Mouse (Mus musculus): ENCODE measurements around the gene Adam8. TPM values are rescaled to one million over a fixed set of nuclear protein-coding genes. Genes with fewer than 3 reads are reported as not detected.

Adam8 gene
- total RNA-seq, 4 experiments from 2014 or later: 0.22 to 0.54 (median 0.39) TPM; not detected in 1

DNA sequence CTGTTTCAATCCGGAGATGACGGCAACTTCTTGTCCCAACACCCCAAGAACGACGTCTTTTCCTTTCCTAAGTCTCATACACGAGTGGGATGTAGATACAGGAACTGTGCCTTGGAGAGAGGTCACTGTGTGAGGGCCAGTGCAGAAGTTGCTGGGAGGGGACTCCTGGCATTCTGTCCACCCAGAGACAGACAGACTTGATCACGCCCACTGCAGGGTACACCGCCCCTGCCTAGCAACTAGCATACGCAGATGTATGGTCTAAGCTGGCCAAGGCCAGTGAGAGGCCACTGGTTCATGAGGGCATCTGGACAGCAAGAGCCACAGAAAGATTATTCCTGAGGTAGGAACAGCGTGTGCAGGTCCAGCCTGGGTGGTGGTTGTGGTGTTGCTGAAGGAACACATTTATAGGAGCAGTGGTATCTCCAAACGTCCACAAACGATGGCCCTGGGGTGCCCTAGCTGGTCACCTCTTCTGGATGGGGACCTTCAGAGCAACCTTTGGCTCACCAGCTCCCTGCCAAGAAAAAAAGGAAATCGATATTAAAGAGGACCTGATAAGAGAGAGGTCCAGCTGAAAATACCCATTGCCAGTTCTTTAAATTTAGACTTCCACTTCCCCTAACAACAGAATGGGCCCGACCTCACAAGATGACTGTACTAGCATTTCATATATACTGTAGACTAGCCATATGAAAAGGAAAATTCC is 13.2 kb downstream of the Adam8 start:
- no peak for DNase-seq (ENCODE audit: low spot score in 2 of 2)

DNA sequence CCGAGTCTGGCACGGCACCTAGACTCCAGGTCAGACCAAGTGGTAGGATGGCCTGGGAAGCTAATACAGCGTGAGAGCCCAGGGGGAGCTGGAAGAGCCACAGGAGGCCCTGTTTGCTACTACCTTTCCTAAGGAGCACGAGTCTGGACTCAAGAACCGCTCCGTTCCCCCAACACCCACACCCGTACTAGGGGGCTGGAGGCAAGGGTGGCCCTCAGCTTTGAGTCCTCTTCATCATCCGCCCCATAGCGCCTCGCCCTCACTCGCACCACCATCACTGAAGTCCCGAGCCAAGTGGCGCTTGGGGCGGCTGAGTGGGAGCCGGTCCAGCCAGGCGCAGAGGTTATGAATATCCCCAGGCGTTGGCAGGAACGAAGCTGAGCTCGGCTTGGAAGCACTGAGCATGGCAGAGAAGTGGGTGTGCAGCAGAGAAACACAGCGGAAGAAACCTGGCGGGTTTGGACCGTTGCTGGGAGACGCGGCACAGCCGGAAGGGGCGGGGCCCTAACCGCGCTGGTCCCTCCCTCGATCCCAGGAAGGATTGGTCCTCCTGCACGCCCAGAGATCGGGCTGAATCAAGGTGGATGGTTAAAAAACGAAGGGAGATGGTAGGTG is 14.0 kb downstream of the Adam8 start, which contains the start of gene 6430531B16Rik:
TSS of gene 6430531B16Rik (minus strand) at position 478 of the 615 bp plus-strand sequence.
- DNase-seq (ENCODE audit: low spot score in 2 of 2): peak; percentile 43 to 76

DNA sequence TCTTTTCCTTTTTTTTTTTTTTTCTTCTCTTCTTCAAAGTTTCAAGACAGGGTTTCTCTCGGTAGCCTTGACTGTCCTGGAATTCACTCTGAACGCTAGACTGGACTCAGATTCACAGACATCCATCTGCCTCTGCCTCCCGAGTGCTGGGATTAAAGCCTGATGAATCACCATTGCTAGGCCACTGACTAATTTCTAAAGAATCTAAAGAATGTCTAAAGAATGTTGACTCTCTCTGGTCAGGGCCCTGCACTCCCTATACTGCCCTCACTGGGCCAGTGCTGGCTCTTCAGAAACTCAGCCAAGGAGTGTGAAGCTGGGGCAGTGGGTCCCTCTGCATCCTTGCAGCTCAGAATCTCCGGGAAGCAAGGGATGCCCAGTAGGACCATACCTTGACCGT is 16.9 kb downstream of the Adam8 start:
- no peak for DNase-seq (ENCODE audit: low spot score in 2 of 2)

- no peak for DNase-seq (ENCODE audit: low spot score in 2 of 2)
These were observed 18.1 kb downstream of the Adam8 start for GRCm38 (mm10) chr7:139974307-139974706.

DNA sequence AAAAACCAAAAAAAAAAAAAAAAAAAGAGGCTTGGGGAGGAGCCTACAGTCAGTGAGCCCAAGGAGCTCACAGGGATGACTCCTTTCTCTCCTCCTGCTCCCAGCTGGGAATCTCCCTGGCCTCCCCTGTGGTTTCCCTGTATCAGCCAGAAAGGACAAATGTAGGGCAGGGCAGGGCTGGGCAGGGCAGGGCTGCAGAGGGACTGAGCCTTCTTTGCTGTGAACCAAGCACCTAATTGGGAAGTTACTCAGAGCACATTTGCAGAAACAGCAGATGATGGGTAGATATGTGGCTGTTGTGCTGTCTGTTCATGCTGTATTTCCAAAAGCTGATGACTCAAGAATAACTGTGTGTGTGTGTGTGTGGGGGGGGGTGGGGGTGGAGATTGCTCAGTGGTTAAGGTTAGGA is 19.4 kb downstream of the Adam8 start:
- no peak for DNase-seq (ENCODE audit: low spot score in 2 of 2)

DNA sequence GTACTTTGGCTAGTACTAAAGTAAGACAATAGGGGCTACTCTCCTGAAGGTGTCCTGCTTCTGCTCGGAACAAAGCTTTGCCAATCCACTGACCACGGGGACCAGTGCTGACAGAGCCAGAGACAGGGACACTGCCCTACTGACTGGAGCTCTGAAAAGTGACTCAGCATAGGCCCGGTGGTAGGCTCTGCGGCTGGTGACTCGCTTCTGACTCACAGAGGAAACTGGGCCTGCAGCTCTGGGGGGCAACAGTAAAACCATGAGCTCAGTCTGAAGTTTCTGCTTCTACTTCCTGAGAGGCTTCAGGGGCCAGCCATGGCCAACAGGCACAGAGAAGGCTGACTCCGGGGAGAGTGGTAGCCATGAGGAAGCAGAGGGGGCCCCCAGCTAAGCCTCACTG is 20.9 kb downstream of the Adam8 start:
- no peak for DNase-seq (ENCODE audit: low spot score in 2 of 2)

- no peak for DNase-seq (ENCODE audit: low spot score in 2 of 2)
These were observed 21.4 kb downstream of the Adam8 start for GRCm38 (mm10) chr7:139970979-139971378.

DNA sequence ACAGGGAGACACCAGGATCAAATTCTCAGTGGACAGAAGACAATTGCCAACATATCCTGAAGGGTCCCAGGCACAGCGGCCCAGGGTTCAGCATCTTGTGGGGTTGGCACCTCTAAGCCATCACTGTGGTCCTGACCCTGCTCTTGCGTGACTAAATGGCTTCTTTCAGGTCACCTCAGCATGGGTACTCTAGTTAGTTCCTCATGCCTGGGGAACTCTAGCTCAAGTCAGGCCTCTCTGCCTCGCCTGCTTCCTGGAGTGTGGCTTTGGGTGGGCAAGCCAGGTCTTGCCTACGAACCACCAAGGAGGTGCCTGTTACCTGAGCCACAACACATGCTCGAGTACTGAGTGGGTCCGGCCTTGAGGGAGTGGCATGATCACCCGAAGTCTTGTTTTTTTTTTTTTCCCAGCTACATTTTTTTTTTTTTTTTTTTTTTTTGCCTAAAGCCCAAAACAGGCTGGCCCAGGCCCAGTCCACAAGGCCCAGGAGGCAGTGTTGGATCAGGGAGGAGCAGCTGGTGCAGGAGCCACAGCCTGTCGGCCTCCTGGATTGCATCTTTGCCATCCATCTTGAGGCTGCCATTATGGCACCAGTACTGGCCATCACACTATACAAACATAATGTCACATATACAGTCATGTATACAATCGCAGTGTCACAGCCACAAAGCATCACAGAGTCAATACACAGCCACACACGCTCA is 22.0 kb downstream of the Adam8 start:
- DNase-seq (ENCODE audit: low spot score in 2 of 2): no peak

GRCm38 (mm10) chr7:139969348-139970130 is 22.8 kb downstream of the Adam8 start:
- peak; percentile 69 to 70 for DNase-seq (ENCODE audit: low spot score in 2 of 2)

DNA sequence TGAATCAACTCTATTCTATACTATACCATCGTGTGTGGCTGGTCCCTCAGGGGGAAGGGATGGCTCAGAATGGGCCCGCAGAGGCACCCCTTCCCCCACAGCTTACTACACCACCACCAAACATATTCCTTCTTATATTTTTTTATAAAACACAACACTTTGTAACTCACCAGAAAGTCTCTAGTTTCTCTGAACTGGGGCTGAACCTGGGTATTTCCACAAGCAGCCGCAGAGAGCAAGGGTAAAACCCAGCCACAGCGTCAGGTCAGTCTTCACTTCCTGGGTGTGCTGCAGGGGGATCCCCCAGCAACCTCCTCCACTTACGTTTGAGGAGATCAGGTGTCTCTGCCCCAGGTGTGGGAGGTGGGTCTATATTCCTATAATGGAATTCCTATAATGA is 23.9 kb downstream of the Adam8 start:
- no peak for DNase-seq (ENCODE audit: low spot score in 2 of 2)

GRCm38 (mm10) chr7:139967175-139967574 is 25.2 kb downstream of the Adam8 start:
- DNase-seq (ENCODE audit: low spot score in 2 of 2): no peak

DNA sequence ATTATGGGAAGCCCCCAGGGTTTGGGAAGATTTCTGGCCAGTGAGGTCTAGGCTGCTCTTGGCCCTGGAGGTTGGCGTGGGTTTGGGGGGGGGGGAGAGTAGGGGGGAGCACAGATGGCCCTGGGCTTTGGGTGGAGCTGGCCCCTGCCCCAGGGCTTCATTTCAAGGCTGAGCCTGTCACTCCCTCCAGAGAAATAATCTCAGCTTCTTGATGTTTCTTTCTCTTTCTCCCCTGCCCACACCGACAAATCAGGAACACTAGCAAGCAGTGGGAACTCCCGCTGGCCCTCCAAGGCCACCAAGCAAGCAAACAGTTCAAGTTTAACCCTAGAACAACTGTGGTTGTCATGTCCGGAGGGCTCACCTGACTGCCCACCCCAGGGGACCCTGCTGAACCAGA is 28.5 kb downstream of the Adam8 start:
- no peak for DNase-seq (ENCODE audit: low spot score in 2 of 2)

GRCm38 (mm10) chr7:139961141-139961540 is 31.2 kb downstream of the Adam8 start:
- DNase-seq (ENCODE audit: low spot score in 2 of 2): no peak

GRCm38 (mm10) chr7:139957958-139958357 is 34.4 kb downstream of the Adam8 start:
- no peak for DNase-seq (ENCODE audit: low spot score in 2 of 2)

- DNase-seq (ENCODE audit: low spot score in 2 of 2): no peak
These were observed 34.9 kb downstream of the Adam8 start for GRCm38 (mm10) chr7:139957437-139957836.

DNA sequence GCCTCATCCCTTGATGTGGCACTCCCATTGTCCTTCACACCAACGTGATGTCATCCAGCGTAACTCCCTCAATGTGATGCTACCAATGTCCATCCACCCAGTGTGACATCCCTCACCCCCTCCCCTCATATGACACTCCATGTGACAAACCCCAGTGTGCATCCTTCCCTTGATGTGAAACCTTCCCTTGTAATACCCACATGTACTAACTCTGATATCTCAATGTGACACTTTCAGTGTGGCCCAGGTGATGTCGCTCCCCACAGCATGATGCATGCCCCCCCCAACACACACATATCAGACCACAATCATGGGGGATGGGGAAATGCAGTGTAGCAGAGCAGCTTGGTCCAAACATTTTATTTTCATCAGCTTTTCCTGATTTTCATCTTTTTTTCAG is 35.7 kb downstream of the Adam8 start:
- no peak for DNase-seq (ENCODE audit: low spot score in 2 of 2)

GRCm38 (mm10) chr7:139955505-139955904 is 36.9 kb downstream of the Adam8 start:
- DNase-seq (ENCODE audit: low spot score in 2 of 2): no peak

GRCm38 (mm10) chr7:139951991-139952633 is 40.2 kb downstream of the Adam8 start:
- no peak for DNase-seq (ENCODE audit: low spot score in 2 of 2)

DNA sequence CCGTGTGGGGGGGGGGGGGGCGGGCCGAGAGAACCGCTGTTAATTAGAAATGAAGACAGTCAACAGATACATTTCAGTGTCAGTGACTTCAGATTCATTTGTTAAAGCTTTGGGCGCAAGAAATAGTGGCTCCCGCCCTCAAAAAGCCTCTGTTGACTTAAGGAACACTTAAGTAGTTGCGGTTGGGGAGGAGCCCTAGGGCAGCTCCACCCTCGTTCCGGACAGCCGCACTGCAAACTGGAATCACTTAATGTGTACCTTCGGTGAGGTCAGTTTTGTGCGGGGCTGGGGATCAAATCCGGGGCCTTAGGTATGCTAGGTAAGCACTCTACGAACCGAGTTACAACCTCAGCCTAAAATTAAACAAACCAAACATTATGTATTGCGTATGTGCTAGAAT is 41.3 kb downstream of the Adam8 start:
- DNase-seq (ENCODE audit: low spot score in 2 of 2): no peak

DNA sequence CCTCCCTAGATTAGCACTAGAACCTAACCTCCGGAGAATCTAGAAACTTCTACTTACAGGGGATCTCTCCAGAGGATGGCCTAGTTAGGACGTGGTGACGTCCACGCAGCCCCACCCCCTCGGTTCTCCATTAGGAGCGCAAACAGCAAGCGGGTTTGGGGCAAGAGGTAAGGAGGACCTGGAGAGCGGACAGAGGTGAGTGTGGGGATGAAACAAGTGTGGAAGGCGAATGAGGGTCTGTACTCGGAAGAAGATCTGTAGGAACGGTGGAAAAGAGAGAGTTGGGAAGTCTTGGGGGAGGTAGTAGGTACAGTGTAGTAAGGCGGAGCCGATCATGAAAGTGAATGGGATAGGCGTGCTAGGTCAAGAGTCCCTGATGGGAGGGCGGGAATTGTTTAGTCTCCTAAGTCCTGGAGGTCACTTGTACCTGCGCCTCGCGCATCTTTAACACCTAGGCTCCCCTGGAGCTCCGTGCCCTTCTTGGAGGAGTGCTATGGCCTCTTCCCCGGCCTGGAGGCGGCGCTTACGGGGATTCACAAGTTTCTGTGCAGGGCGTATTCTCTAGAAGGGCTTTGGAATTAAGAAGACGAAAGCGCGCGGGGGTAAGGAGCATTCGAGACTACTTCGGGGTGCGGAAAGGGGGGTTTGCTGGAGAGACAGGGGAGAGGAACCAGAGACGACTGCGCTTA is 41.9 kb downstream of the Adam8 start:
- no peak for DNase-seq (ENCODE audit: low spot score in 2 of 2)

DNA sequence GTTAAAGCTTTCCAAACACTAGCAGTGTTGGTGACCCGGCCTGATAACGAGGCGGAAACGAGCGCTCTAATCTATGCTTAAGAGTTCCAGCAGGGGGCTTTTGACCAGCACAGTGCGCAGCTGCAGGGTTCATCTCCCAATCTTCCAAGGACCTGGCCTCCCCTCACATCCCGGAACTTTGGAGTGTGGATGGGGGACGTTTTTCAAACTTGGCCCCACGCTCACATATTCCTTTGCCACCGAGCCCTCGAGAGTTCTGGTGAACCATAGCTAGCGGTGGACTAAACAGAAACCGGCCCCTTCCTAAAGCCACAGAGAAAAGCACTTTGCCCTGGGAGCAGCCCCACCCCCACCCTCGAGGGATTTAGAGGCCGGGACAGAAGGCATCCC is 42.5 kb downstream of the Adam8 start:
- peak; percentile 18 to 21 for DNase-seq (ENCODE audit: low spot score in 2 of 2)
